Mouse (Mus musculus) lung, postnatal 4 days (tissue): Measurements from ENCODE around the gene Rab6a.

Source experiments
- DNase-seq, 2 experiments: peaks; one replicate each; pipeline ENCODE4 v3.0.0; 2021

Rab6a gene

DNA sequence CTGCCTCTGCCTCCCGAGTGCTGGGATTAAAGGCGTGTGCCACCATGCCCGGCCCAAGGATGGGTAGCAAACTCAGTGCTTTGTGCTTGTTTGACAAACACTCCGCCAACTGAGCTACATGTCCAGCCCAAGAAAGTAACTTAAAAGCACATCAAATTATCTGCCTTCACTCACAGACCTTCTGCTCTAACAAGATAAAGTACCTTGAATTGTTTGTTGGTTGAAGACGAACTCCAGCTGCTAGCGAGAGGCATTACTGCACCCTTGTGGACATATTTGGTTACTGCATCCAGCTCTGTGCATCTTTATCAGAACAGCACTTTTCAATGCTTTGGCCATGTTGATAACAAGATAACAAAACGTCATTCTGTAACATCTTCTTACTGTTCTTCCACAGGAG lies 77.3 kb downstream of the Rab6a start:
- peak in 1 of 2 experiments; percentile 75 for DNase-seq

DNA sequence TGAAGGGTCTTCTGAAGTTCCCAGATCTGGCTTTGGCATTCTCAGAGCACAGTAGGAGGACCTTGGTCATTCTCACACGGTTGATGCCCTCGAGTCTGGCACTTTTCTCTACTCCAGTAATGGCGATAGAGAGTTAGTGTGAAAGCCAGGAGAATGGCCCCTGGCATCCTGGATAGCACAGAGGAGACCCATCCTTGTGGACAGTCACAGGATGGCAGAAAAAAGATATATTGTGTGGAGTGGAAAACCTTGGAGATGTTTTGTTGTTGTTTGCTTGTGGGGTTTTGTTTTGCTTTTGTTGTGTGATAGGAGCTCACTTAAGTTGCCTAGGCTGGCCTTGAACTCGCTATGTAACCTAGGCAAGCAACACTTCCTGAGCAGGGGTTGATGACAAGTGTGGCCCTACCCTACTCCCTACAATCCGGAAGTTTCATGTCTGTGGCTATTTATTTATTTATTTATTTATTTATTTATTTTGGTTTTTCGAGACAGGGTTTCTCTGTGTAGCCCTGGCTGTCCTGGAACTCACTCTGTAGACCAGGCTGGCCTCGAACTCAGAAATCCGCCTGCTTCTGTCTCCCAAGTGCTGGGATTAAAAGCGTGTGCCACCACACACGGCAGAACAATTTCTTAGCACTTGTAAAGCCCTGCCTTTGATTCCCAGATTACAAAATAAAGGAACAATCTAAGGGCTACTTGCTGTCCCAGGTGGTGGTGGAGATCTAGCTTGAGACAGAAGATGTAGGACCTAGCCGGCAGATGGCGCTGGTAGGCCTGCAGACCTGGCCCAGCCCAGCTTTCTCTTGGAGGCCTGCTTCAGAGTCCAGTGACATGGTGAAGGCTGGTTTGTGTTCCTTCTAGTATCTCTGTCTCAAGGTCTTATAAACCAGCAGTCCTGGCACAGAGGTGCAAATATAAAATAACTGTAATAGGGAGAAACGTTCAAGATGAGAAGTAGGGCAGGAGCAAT lies 78.1 kb downstream of the Rab6a start:
- DNase-seq = peak; percentile 78 to 85

DNA sequence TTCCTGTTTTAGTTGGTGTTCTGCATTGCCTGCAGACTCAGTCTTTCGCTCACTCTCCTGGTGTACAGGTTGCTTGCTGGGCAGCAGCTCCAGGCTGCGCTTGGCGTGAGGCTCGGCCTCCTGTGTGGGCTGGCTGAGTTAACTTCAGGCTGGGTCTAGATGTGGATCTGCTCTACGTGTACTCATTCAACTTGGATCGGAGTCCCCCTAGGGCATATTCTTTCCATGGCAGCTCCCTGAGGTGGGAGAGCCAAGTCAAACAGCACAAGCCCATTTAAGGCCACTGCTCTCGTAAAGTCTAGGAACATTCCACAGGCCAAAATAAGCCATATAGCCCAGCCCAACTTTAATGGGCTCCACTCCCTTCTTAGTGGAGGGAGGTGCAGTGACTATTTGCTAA lies 81.3 kb downstream of the Rab6a start:
- DNase-seq = no peak
